Comparison of ENCODE assay signal across 10 mouse cellular contexts in the genomic region with DNA sequence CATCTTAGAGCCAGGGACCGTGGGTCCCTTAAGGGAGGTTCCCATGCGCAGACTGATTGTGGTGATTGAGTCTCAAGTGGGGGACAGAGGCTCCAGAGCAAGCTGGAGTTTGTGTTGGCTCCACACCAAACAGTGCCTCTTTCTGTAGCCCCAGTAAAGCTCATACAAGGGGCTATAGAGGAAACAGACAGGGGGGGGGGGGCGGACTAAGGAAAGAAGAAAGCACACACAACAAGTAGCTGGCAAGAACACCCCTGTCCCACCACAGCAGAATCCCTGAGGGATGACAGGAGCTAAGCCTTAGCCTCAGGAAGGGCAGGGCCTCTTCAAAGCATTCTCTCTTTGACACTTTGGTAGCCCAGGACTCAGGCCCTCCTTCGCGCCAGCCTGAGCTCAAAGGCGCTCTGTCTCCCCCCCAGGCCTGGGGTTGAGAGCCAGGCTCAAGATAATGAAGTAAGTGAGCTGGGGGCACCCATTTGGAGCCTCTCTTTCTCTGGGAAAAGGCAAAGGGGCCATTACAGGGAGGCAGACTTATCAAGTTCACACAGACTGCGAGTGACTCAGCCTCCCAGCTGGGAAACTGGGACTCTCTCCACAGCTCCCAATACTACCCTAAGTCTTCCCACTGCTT. TPM values are rescaled to one million over a fixed set of nuclear protein-coding genes. Genes with fewer than 3 reads are reported as not detected.
A peak's percentile ranks its signal among the peaks of the same experiment; 100 is the strongest.
DNase-seq lines count a peak whose midpoint lies in the region; ATAC-seq lines count a peak whose summit lies in the region.
"Had no signal": no experiment of that assay in that cellular context is flagged by ENCODE, and none has a peak within 500 bp of the region (broad histone marks: within the 10 kb centered on the region; RNA-seq: fewer than 3 reads in every experiment).

No protein-coding gene starts in this region.

- no peak overlapping the region for H3K4me3 ChIP-seq in hindbrain, embryonic 13.5 days
- H3K4me3 ChIP-seq in hindbrain, embryonic 11.5 days (ENCODE audit: low read depth, low read length) = no peak overlapping the region
- H3K4me3 ChIP-seq in forebrain, embryonic 16.5 days (replicated peaks; ENCODE audit: low read length) = no peak overlapping the region
- H3K4me3 ChIP-seq in liver, embryonic 13.5 days (replicated peaks) = no peak overlapping the region
- H3K4me3 ChIP-seq: lung, embryonic 15.5 days had no signal

- no peaks in the 10 kb centered on the region for H3K36me3 ChIP-seq in hindbrain, embryonic 13.5 days
- no peaks in the 10 kb centered on the region for H3K36me3 ChIP-seq in hindbrain, embryonic 11.5 days (ENCODE audit: control insufficient read depth, insufficient read depth, low read length)
- H3K36me3 ChIP-seq in forebrain, embryonic 16.5 days (ENCODE audit: control insufficient read depth, insufficient read depth) = no peaks in the 10 kb centered on the region
- H3K36me3 ChIP-seq in liver, embryonic 13.5 days = no peaks in the 10 kb centered on the region
- H3K36me3 ChIP-seq: lung, embryonic 15.5 days had no signal

- 48% methylated on average over 7 of the region's 7 CpGs for WGBS in hindbrain, embryonic 13.5 days
- WGBS in hindbrain, embryonic 11.5 days = 67% methylated on average over 7 of the region's 7 CpGs
- WGBS in forebrain, embryonic 16.5 days = 30% methylated on average over 6 of the region's 7 CpGs
- WGBS in liver, embryonic 13.5 days (ENCODE audit: insufficient replicate concordance) = 52% methylated on average over 7 of the region's 7 CpGs

- DNase-seq in hindbrain, embryonic 11.5 days (ENCODE audit: low spot score) = no peak
- peak; percentile 38 for DNase-seq in adipocyte (ENCODE audit: low spot score)
- no peak for DNase-seq in liver, embryonic 13.5 days
- DNase-seq in spleen, postnatal 4 days (ENCODE audit: low spot score in 2 of 2) = no peak
- no peak for DNase-seq in thymus, postnatal 36 days
- DNase-seq: right cerebral cortex, postnatal 25 days had no signal

- H3K9ac ChIP-seq in hindbrain, embryonic 13.5 days = no peak overlapping the region
- no peak overlapping the region for H3K9ac ChIP-seq in hindbrain, embryonic 11.5 days (ENCODE audit: low read depth, low read length)
- no peak overlapping the region for H3K9ac ChIP-seq in forebrain, embryonic 16.5 days (replicated peaks; ENCODE audit: low read depth, low read length)
- no peak overlapping the region for H3K9ac ChIP-seq in liver, embryonic 13.5 days
- H3K9ac ChIP-seq: lung, embryonic 15.5 days had no signal

- H3K4me1 ChIP-seq in hindbrain, embryonic 13.5 days (replicated peaks) = peaks cover 9% of the 10 kb centered on the region; the same call in 1 of the 2 replicates
- H3K4me1 ChIP-seq in hindbrain, embryonic 11.5 days (replicated peaks; ENCODE audit: control insufficient read depth, insufficient read depth, low read length) = no peaks in the 10 kb centered on the region
- H3K4me1 ChIP-seq in forebrain, embryonic 16.5 days (replicated peaks; ENCODE audit: control insufficient read depth, insufficient read depth, low read length) = peaks cover 18% of the 10 kb centered on the region
- peaks cover 7% of the 10 kb centered on the region for H3K4me1 ChIP-seq in liver, embryonic 13.5 days (replicated peaks)
- H3K4me1 ChIP-seq: lung, embryonic 15.5 days had no signal

- no peaks in the 10 kb centered on the region for H3K9me3 ChIP-seq in hindbrain, embryonic 13.5 days
- no peaks in the 10 kb centered on the region for H3K9me3 ChIP-seq in hindbrain, embryonic 11.5 days (ENCODE audit: control insufficient read depth, low read length)
- no peaks in the 10 kb centered on the region for H3K9me3 ChIP-seq in forebrain, embryonic 16.5 days (ENCODE audit: control insufficient read depth, low read length)
- H3K9me3 ChIP-seq in liver, embryonic 13.5 days (replicated peaks) = no peaks in the 10 kb centered on the region
- H3K9me3 ChIP-seq: lung, embryonic 15.5 days had no signal

- ATAC-seq in hindbrain, embryonic 13.5 days (ENCODE audit: low FRiP score) = peak; percentile 87
- no peak for ATAC-seq in hindbrain, embryonic 11.5 days (ENCODE audit: low FRiP score)
- ATAC-seq in forebrain, embryonic 16.5 days = peak; percentile 86
- no peak for ATAC-seq in liver, embryonic 13.5 days (ENCODE audit: low read depth)
- ATAC-seq in megakaryocyte-erythroid progenitor cell, adult 5-6 weeks (replicated peaks; ENCODE audit: low FRiP score, low TSS enrichment, poor library complexity, severe bottlenecking) = no peak

- no peaks in the 10 kb centered on the region for H3K27me3 ChIP-seq in hindbrain, embryonic 13.5 days
- H3K27me3 ChIP-seq in hindbrain, embryonic 11.5 days (ENCODE audit: control insufficient read depth, insufficient read depth, low read length) = no peaks in the 10 kb centered on the region
- H3K27me3 ChIP-seq in forebrain, embryonic 16.5 days (replicated peaks; ENCODE audit: control insufficient read depth, insufficient read depth, low read length) = no peaks in the 10 kb centered on the region
- no peaks in the 10 kb centered on the region for H3K27me3 ChIP-seq in liver, embryonic 13.5 days
- H3K27me3 ChIP-seq: lung, embryonic 15.5 days had no signal

- peak overlapping the region; percentile 26; the same call in 1 of the 2 replicates for H3K27ac ChIP-seq in hindbrain, embryonic 13.5 days
- H3K27ac ChIP-seq in hindbrain, embryonic 11.5 days (ENCODE audit: low read depth, low read length) = no peak overlapping the region
- peak overlapping the region; percentile 24; the same call in 1 of the 2 replicates for H3K27ac ChIP-seq in forebrain, embryonic 16.5 days (ENCODE audit: low read length)
- H3K27ac ChIP-seq in liver, embryonic 13.5 days = peak overlapping the region; percentile 43; the same call in 1 of the 2 replicates
- H3K27ac ChIP-seq: lung, embryonic 15.5 days had no signal

- H3K4me2 ChIP-seq in hindbrain, embryonic 13.5 days = no peak overlapping the region
- no peak overlapping the region for H3K4me2 ChIP-seq in hindbrain, embryonic 11.5 days (replicated peaks; ENCODE audit: low read depth, low read length)
- no peak overlapping the region for H3K4me2 ChIP-seq in forebrain, embryonic 16.5 days (ENCODE audit: low read length)
- H3K4me2 ChIP-seq in liver, embryonic 13.5 days = no peak overlapping the region
- H3K4me2 ChIP-seq: lung, embryonic 15.5 days had no signal

RNA-seq across cellular contexts. Expression of gene Aldh1l1, which starts 9.2 kb away (rescaled TPM):
- polyA plus RNA-seq in hindbrain, embryonic 13.5 days (2015; fragmentation: Nextera tagmentation; extraction: Ambion mirVana) = 44.8 and 45.3 TPM in 2 replicates
- polyA plus RNA-seq in hindbrain, embryonic 11.5 days (2014; fragmentation: Nextera tagmentation; extraction: Ambion mirVana) = 2.2 TPM in 2 replicates
- polyA plus RNA-seq in forebrain, embryonic 16.5 days (2015; fragmentation: Nextera tagmentation; extraction: Ambion mirVana) = 33.3 and 38.0 TPM in 2 replicates
- polyA plus RNA-seq in liver, embryonic 13.5 days (2015; fragmentation: Nextera tagmentation; extraction: Ambion mirVana) = 12.3 and 13.1 TPM in 2 replicates
- 3.2 and 4.1 TPM in 2 replicates for total RNA-seq in megakaryocyte-erythroid progenitor cell, adult 5-6 weeks (2014; fragmentation: Nextera tagmentation)
- total RNA-seq in megakaryocyte-erythroid progenitor cell, adult 5-6 weeks (2017) = 4.3 and 5.3 TPM in 2 replicates

RNA-seq across cellular contexts. Expression of gene Klf15, which starts 33.0 kb away (rescaled TPM):
- 10.2 and 10.5 TPM in 2 replicates for polyA plus RNA-seq in hindbrain, embryonic 13.5 days (2015; fragmentation: Nextera tagmentation; extraction: Ambion mirVana)
- 1.9 and 3.6 TPM in 2 replicates for polyA plus RNA-seq in hindbrain, embryonic 11.5 days (2014; fragmentation: Nextera tagmentation; extraction: Ambion mirVana)
- 11.6 and 14.3 TPM in 2 replicates for polyA plus RNA-seq in forebrain, embryonic 16.5 days (2015; fragmentation: Nextera tagmentation; extraction: Ambion mirVana)
- 7.8 and 9.1 TPM in 2 replicates for polyA plus RNA-seq in liver, embryonic 13.5 days (2015; fragmentation: Nextera tagmentation; extraction: Ambion mirVana)
- not detected in 2 replicates for total RNA-seq in megakaryocyte-erythroid progenitor cell, adult 5-6 weeks (2014; fragmentation: Nextera tagmentation)
- total RNA-seq in megakaryocyte-erythroid progenitor cell, adult 5-6 weeks (2017) = not detected in 2 replicates

Comparison
In these comparisons a context has a peak if more than half of its experiments do, and no peak if none do; other contexts are left out.
1. ATAC-seq: peak in hindbrain, embryonic 13.5 days (single experiment) and forebrain, embryonic 16.5 days (single experiment); none in hindbrain, embryonic 11.5 days (single experiment), liver, embryonic 13.5 days (single experiment) and megakaryocyte-erythroid progenitor cell, adult 5-6 weeks (single experiment).